ENCODE assay signal across 8 mouse cellular contexts in genomic region chr7:100607214-100608129, GRCm38 (mm10). TPM values are rescaled to one million over a fixed set of nuclear protein-coding genes. Genes with fewer than 3 reads are reported as not detected.
DNase-seq lines count a peak whose midpoint lies in the region; ATAC-seq and TF ChIP-seq lines count a peak whose summit lies in the region.

TSS of gene Rab6a (plus strand) at chr7:100607410.

- under 1% methylated on average over 105 of the region's 105 CpGs for WGBS in heart, embryonic 12.5 days
- under 1% methylated on average over 101 of the region's 105 CpGs for WGBS in kidney, postnatal 0 days
- WGBS in liver, embryonic 11.5 days, result under 1% methylated on average over 105 of the region's 105 CpGs
- WGBS in stomach, embryonic 14.5 days, result under 1% methylated on average over 103 of the region's 105 CpGs

- peaks cover 10% of the 10 kb centered on the region; the same call in 1 of the 2 replicates for H3K4me1 ChIP-seq in heart, embryonic 12.5 days (replicated peaks)
- H3K4me1 ChIP-seq in kidney, postnatal 0 days (replicated peaks; ENCODE audit: insufficient read depth, low read length), result no peaks in the 10 kb centered on the region
- peaks cover 7% of the 10 kb centered on the region for H3K4me1 ChIP-seq in liver, embryonic 11.5 days (replicated peaks; ENCODE audit: control insufficient read depth, insufficient read depth, low read length)
- peaks cover 5% of the 10 kb centered on the region for H3K4me1 ChIP-seq in stomach, embryonic 14.5 days (ENCODE audit: control insufficient read depth, insufficient read depth, low read length)

- H3K27ac ChIP-seq in heart, embryonic 12.5 days (ENCODE audit: poor library complexity, severe bottlenecking), result peak within 1 kb of the TSS; percentile 99
- peak within 1 kb of the TSS; percentile 100 for H3K27ac ChIP-seq in kidney, postnatal 0 days
- H3K27ac ChIP-seq in liver, embryonic 11.5 days (ENCODE audit: low read depth, low read length), result peak within 1 kb of the TSS; percentile 99
- H3K27ac ChIP-seq in stomach, embryonic 14.5 days (ENCODE audit: low read length), result peak within 1 kb of the TSS; percentile 99

- peak; percentile 40; the same call in 1 of the 2 replicates for TF ChIP-seq CTCF in kidney, postnatal 0 days (IDR thresholded peaks at IDR 0.05; ENCODE audit: low read depth)

- H3K27me3 ChIP-seq in heart, embryonic 12.5 days (replicated peaks), result no peaks in the 10 kb centered on the region
- no peaks in the 10 kb centered on the region for H3K27me3 ChIP-seq in kidney, postnatal 0 days (ENCODE audit: insufficient read depth, low read length)
- H3K27me3 ChIP-seq in liver, embryonic 11.5 days (replicated peaks; ENCODE audit: control insufficient read depth, insufficient read depth, low read length), result no peaks in the 10 kb centered on the region
- no peaks in the 10 kb centered on the region for H3K27me3 ChIP-seq in stomach, embryonic 14.5 days (ENCODE audit: control insufficient read depth, insufficient read depth, low read length)

- peak within 1 kb of the TSS; percentile 99 for H3K9ac ChIP-seq in heart, embryonic 12.5 days
- H3K9ac ChIP-seq in kidney, postnatal 0 days (ENCODE audit: low read depth, low read length), result peak within 1 kb of the TSS; percentile 99
- H3K9ac ChIP-seq in liver, embryonic 11.5 days (ENCODE audit: low read depth, low read length), result peak within 1 kb of the TSS; percentile 99
- H3K9ac ChIP-seq in stomach, embryonic 14.5 days (replicated peaks; ENCODE audit: low read depth, low read length), result peak within 1 kb of the TSS; percentile 99

- H3K4me2 ChIP-seq in heart, embryonic 12.5 days, result peak within 1 kb of the TSS; percentile 67
- H3K4me2 ChIP-seq in kidney, postnatal 0 days (ENCODE audit: low read length), result peak within 1 kb of the TSS; percentile 71
- H3K4me2 ChIP-seq in liver, embryonic 11.5 days, result peak within 1 kb of the TSS; percentile 60
- peak within 1 kb of the TSS; percentile 86 for H3K4me2 ChIP-seq in stomach, embryonic 14.5 days (replicated peaks; ENCODE audit: low read depth, low read length)

- H3K9me3 ChIP-seq in heart, embryonic 12.5 days (replicated peaks), result no peaks in the 10 kb centered on the region
- H3K9me3 ChIP-seq in kidney, postnatal 0 days (replicated peaks; ENCODE audit: low read length), result no peaks in the 10 kb centered on the region
- H3K9me3 ChIP-seq in liver, embryonic 11.5 days (ENCODE audit: control insufficient read depth, low read length), result no peaks in the 10 kb centered on the region
- H3K9me3 ChIP-seq in stomach, embryonic 14.5 days (ENCODE audit: control insufficient read depth, low read depth, low read length), result no peaks in the 10 kb centered on the region

- no peaks in the 10 kb centered on the region for H3K36me3 ChIP-seq in heart, embryonic 12.5 days
- no peaks in the 10 kb centered on the region for H3K36me3 ChIP-seq in kidney, postnatal 0 days (ENCODE audit: insufficient read depth, low read length)
- no peaks in the 10 kb centered on the region for H3K36me3 ChIP-seq in liver, embryonic 11.5 days (ENCODE audit: control insufficient read depth, insufficient read depth, low read length)
- H3K36me3 ChIP-seq in stomach, embryonic 14.5 days (ENCODE audit: control insufficient read depth, insufficient read depth, low read length), result no peaks in the 10 kb centered on the region

- peak; percentile 100 for DNase-seq in CD4-positive helper T cell, adult 2 months (ENCODE audit: low read depth, low spot score)
- peak; percentile 99 for DNase-seq in brain, embryonic 18.5 days (ENCODE audit: low read depth, low spot score)
- peak; percentile 100 for DNase-seq in kidney, postnatal 0 days (ENCODE audit: low spot score)
- peak; percentile 97 for DNase-seq in liver, embryonic 11.5 days (ENCODE audit: low spot score)
- DNase-seq in naive thymus-derived CD4-positive, alpha-beta T cell, adult 2 months (ENCODE audit: low read depth), result peak; percentile 97

- ATAC-seq in erythroid progenitor cell, adult 5-6 weeks (replicated peaks; ENCODE audit: low FRiP score, poor library complexity, severe bottlenecking), result peak; percentile 92
- peak; percentile 96 for ATAC-seq in heart, embryonic 12.5 days (ENCODE audit: insufficient number of reproducible peaks, low FRiP score)
- ATAC-seq in kidney, postnatal 0 days (replicated peaks; ENCODE audit: low FRiP score, low read depth), result peak; percentile 96
- peak; percentile 93 for ATAC-seq in liver, embryonic 11.5 days (replicated peaks; ENCODE audit: low FRiP score)
- ATAC-seq in stomach, embryonic 14.5 days (ENCODE audit: insufficient number of reproducible peaks, insufficient read depth, low FRiP score, low read depth), result peak; percentile 97

- peak within 1 kb of the TSS; percentile 97 for H3K4me3 ChIP-seq in heart, embryonic 12.5 days
- peak within 1 kb of the TSS; percentile 100 for H3K4me3 ChIP-seq in kidney, postnatal 0 days (replicated peaks; ENCODE audit: low read depth, low read length)
- H3K4me3 ChIP-seq in liver, embryonic 11.5 days (ENCODE audit: low read depth, low read length), result peak within 1 kb of the TSS; percentile 100
- H3K4me3 ChIP-seq in stomach, embryonic 14.5 days (ENCODE audit: low read depth, low read length), result peak within 1 kb of the TSS; percentile 98

RNA-seq across cellular contexts. Expression of gene Rab6a, which starts in this region (rescaled TPM):
- 93.0 and 120 TPM in 2 replicates for total RNA-seq in erythroid progenitor cell, adult 5-6 weeks (2015; ENCODE audit: low replicate concordance)
- 115 and 117 TPM in 2 replicates for total RNA-seq in erythroid progenitor cell, adult 5-6 weeks (2017; ENCODE audit: low replicate concordance)
- 122 and 124 TPM in 2 replicates for polyA plus RNA-seq in heart, embryonic 12.5 days (2016; fragmentation: Nextera tagmentation; extraction: Ambion mirVana)
- polyA plus RNA-seq in kidney, postnatal 0 days (2015; fragmentation: Nextera tagmentation; extraction: Ambion mirVana), result 90.7 and 94.6 TPM in 2 replicates
- 81.6 and 85.7 TPM in 2 replicates for polyA plus RNA-seq in liver, embryonic 11.5 days (2014; fragmentation: Nextera tagmentation; extraction: Ambion mirVana)
- 109 and 125 TPM in 2 replicates for polyA plus RNA-seq in stomach, embryonic 14.5 days (2014; fragmentation: Nextera tagmentation; extraction: Ambion mirVana)

Comparison
In these comparisons a context has a peak if more than half of its experiments do, and no peak if none do; other contexts are left out.
1. Peak in every context shown above with its lines: DNase-seq, ATAC-seq, H3K4me3 ChIP-seq and H3K27ac ChIP-seq.